Mouse (Mus musculus): Measurements from ENCODE around the gene Hells. TPM values are rescaled to one million over a fixed set of nuclear protein-coding genes. Genes with fewer than 3 reads are reported as not detected.

Gene Hells
- 20.3 and 20.4 TPM in 2 replicates for polyA plus RNA-seq (2015; fragmentation: Nextera tagmentation; extraction: Ambion mirVana)

DNA sequence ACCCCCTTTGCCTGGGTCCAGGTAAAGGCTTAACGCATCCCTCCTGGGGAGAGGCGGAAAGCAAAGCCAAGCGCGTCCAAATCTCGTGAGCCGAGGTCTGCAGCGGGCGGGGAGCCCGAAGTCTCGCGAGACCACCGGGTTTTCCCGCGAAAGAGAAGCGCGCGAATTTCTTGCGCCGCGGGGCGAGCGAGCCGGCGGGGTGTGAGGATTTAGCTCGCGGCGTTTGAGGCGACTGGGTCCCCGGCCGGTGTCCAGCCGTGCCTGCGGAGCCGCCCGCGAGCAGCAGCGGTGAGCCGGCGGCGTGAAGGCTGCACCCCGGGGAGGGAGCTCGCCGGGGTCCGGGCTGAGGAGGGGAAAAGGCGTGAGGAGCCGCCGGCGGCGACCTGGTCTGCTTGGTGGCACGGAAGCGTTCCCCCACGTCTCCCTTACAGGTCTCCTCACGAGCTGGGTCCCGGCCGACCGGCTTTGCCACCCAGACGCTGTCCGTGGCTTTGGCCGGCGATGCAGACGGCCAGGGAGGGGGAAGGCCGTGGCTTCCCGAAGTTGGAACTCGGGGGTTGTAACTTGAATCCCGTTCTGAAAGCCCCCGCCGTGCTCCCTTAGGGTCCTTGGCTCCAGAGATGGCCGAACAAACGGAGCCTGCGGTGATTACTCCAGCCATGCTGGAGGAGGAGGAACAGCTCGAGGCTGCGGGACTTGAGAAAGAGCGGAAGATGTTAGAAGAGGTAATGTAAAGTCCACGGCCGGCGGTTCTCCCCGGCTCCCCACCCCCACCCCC lies at the start of gene Hells:
Gene Hells, plus strand, starts transcription at position 128 of the 778 bp plus-strand sequence.
- under 1% methylated on average over 76 of the region's 76 CpGs for WGBS
- ATAC-seq (replicated peaks; ENCODE audit: insufficient number of reproducible peaks, insufficient read depth, low FRiP score, low read depth) = peak; percentile 89

DNA sequence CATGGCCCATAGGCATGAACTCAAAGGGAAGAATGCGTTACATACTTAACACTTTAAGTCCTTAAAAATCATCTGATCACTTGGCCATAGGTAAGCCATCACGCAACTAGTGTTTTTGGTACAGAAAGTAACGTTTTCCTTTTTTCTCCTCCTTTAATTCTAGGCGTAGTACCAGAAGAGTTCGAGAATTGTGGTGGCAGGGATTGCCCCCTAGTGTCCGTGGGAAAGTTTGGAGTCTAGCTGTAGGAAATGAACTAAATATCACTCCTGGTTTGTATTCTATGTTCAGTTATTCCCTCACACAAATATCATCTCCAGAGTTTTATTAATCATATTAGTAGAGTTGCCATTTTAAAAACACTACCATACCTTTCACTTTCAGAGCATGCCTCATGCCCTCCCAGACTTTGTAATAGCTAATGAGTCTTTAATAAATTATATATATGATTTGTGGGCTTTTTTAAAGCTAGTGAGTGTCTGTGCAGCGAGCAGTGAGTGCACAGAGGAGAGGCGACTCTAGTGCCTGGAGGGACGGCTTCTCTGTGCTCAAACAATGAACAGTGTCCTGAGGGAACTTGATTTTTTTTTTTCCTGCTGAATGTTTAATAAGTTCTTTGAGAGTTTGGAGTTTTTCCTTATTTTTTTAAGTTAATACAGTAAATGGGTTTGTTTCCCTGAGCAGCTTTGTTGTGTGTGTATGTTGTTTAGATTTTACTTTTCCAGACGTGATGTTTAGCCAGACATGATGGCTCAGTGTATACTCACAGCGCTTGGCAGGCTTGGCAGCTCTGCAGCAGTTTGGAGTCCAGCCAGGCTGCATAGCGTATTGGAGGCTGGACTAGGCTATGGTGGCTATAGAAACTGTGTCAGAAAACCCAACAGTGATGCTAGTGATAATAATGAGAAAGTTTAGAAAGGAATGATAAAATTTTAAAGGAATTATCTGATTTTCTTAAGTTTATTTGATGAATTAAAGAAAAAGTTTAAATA lies 29.3 kb upstream of the Hells start:
- Histone ChIP-seq H3K4me3 (no peak overlapping the region), H3K27ac (peak overlapping the region; percentile 31; the same call in 1 of the 2 replicates), H3K4me1 (replicated peaks) (peaks cover 2% of the 10 kb centered on the region; the same call in 1 of the 2 replicates), H3K36me3 (no peaks in the 10 kb centered on the region), H3K9me3 (replicated peaks) (no peaks in the 10 kb centered on the region), H3K9ac (no peak overlapping the region), H3K27me3 (no peaks in the 10 kb centered on the region), H3K4me2 (no peak overlapping the region)
- ATAC-seq (replicated peaks; ENCODE audit: insufficient number of reproducible peaks, insufficient read depth, low FRiP score, low read depth) = no peak
- 61% methylated on average over 12 of the region's 12 CpGs for WGBS

More for the DNA sequence above, at the start of gene Hells:
- Histone ChIP-seq H3K9me3 (replicated peaks) (no peaks in the 10 kb centered on the region), H3K4me1 (replicated peaks) (peaks cover 9% of the 10 kb centered on the region), H3K4me3 (peak within 1 kb of the TSS; percentile 88), H3K36me3 (no peaks in the 10 kb centered on the region; the same call in none of the 2 replicates), H3K27me3 (no peaks in the 10 kb centered on the region), H3K9ac (peak within 1 kb of the TSS; percentile 91), H3K4me2 (peak within 1 kb of the TSS; percentile 99), H3K27ac (peak within 1 kb of the TSS; percentile 82)

DNA sequence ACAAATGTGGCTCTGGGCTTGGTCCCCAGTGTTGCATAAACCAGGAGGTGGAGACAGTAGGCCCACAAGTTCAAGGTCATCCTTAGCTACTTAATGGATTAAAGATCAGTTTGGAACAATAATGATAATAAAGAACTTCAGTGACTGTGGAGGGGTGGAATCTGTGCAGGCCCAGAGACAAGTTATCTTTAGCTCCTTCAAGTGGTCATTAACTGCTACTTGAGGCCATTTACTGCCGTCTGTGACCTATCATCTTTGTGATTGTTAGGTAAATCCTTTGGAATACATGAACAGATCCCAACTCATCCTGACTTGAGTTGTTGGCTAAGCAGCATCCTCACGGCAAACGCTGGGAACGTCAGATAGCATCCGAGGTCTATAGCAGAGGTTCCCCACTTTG lies 28.2 kb upstream of the Hells start:
- H3K36me3 ChIP-seq = no peaks in the 10 kb centered on the region
- no peak for ATAC-seq (replicated peaks; ENCODE audit: insufficient number of reproducible peaks, insufficient read depth, low FRiP score, low read depth)
- peaks cover 2% of the 10 kb centered on the region; the same call in 1 of the 2 replicates for H3K4me1 ChIP-seq (replicated peaks)
- no peak overlapping the region for H3K4me2 ChIP-seq
- 75% methylated on average over 5 of the region's 5 CpGs for WGBS
- no peaks in the 10 kb centered on the region for H3K9me3 ChIP-seq (replicated peaks)
- no peak overlapping the region for H3K9ac ChIP-seq
- H3K27ac ChIP-seq = no peak overlapping the region
- no peak overlapping the region for H3K4me3 ChIP-seq
- H3K27me3 ChIP-seq = no peaks in the 10 kb centered on the region

DNA sequence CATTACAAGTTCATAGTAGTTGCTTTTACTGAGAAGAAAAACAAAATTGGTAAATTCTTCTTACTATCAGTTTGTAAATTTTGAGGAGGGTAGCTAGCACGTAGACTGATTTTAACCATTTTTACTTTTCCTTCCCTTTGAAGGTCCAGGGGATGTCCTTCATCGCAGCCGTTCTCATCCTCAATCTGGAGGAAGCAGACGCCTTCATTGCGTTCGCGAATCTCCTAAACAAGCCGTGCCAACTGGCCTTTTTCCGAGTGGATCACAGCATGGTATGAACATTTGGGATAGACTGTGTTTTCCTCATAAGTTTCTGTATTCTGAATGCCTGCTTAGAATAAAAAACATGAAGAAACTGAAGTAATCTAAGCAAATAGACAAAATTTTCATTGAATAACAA lies 16.9 kb upstream of the Hells start:
- H3K9ac ChIP-seq = no peak overlapping the region
- no peak overlapping the region for H3K27ac ChIP-seq
- peaks cover 9% of the 10 kb centered on the region for H3K36me3 ChIP-seq
- no peaks in the 10 kb centered on the region for H3K9me3 ChIP-seq (replicated peaks)
- no peak overlapping the region for H3K4me3 ChIP-seq
- no peaks in the 10 kb centered on the region for H3K27me3 ChIP-seq
- WGBS = 89% methylated on average over 9 of the region's 9 CpGs
- H3K4me2 ChIP-seq = no peak overlapping the region
- no peaks in the 10 kb centered on the region for H3K4me1 ChIP-seq (replicated peaks)
- ATAC-seq (replicated peaks; ENCODE audit: insufficient number of reproducible peaks, insufficient read depth, low FRiP score, low read depth) = no peak

DNA sequence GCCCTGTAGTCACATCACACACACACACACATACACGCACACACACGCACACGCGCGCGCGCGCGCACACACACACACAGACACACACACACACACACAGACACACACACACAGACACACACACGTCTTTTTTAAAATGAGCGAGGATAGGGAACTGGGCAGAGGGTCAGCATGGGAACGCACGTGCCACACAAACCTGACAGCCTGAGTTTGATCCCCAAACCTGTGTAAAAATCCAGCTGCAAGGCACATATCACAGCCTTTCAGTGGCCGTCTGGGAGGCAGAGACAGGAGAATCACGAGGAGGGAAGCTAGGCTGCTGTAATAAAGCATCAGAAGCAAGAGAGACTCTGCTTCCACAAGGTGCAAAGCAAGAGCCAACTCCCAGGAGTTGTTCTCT lies 15.8 kb upstream of the Hells start:
- H3K27me3 ChIP-seq = no peaks in the 10 kb centered on the region
- peaks cover 9% of the 10 kb centered on the region for H3K36me3 ChIP-seq
- H3K9ac ChIP-seq = no peak overlapping the region
- no peak overlapping the region for H3K4me3 ChIP-seq
- no peak overlapping the region for H3K27ac ChIP-seq
- H3K4me2 ChIP-seq = no peak overlapping the region
- H3K9me3 ChIP-seq (replicated peaks) = no peaks in the 10 kb centered on the region
- WGBS = 90% methylated on average over 15 of the region's 15 CpGs
- no peaks in the 10 kb centered on the region for H3K4me1 ChIP-seq (replicated peaks)
- ATAC-seq (replicated peaks; ENCODE audit: insufficient number of reproducible peaks, insufficient read depth, low FRiP score, low read depth) = no peak

DNA sequence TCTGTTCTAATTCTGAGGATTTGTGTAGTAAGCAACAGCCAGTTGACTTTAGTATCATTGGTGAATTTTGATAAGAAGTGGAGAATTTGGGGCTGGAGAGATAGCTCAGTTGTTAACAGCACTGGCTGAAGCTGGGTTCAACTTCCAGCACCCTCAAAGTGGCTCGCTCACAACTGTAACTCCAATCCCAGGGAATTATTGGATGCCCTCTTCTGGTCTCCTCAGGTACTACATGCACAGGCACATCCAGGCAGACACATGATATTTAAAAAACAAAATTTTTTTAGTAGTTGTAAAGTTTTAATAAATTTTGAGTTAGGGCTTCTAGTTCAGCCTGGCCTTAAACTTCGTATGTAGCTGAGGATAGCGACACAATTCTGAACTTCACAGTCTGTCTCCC lies 15.0 kb upstream of the Hells start:
- Histone ChIP-seq H3K27ac (no peak overlapping the region), H3K4me2 (no peak overlapping the region), H3K9ac (no peak overlapping the region), H3K36me3 (peaks cover 14% of the 10 kb centered on the region), H3K9me3 (replicated peaks) (no peaks in the 10 kb centered on the region), H3K4me3 (no peak overlapping the region), H3K27me3 (no peaks in the 10 kb centered on the region), H3K4me1 (replicated peaks) (no peaks in the 10 kb centered on the region)
- 44% methylated on average over 3 of the region's 3 CpGs for WGBS
- no peak for ATAC-seq (replicated peaks; ENCODE audit: insufficient number of reproducible peaks, insufficient read depth, low FRiP score, low read depth)

DNA sequence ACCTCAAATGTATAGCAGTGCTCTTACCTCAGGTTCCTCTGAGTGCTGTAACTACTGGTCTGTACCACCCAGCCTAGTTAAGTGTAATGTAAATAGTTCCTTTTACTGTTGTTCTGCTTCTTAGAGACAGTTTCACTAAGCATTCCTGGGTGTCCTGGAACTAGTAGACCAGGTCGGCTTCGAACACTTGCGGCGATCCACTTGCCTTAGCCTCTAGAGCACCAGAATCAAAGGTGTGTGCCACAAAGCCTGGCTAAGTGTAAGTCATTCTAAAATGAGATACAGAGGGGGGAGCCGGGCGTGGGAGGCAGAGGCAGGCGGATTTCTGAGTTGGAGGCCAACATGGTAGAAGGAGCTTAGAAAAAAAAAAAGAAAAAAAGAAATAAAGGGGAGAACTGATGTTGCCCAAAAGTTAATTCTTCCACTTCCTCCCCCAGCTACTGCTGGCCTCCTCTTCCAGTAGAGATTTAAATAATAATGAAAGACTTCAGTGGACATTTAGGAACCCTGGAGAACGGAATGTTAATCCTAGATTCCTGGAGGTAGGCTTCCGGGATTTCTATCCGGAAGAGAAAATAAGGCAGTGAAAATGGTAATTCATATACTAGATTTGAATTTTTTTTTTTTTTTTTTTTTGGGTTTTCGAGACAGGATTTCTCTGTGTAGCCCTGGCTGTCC lies 2.1 kb upstream of the Hells start:
- 92% methylated on average over 11 of the region's 11 CpGs for WGBS
- no peak overlapping the region for H3K27ac ChIP-seq
- no peak overlapping the region for H3K9ac ChIP-seq
- no peaks in the 10 kb centered on the region for H3K27me3 ChIP-seq
- H3K4me3 ChIP-seq = no peak overlapping the region
- no peaks in the 10 kb centered on the region for H3K9me3 ChIP-seq (replicated peaks)
- peaks cover 9% of the 10 kb centered on the region for H3K4me1 ChIP-seq (replicated peaks)
- no peak overlapping the region for H3K4me2 ChIP-seq
- H3K36me3 ChIP-seq = no peaks in the 10 kb centered on the region
- ATAC-seq (replicated peaks; ENCODE audit: insufficient number of reproducible peaks, insufficient read depth, low FRiP score, low read depth) = no peak

DNA sequence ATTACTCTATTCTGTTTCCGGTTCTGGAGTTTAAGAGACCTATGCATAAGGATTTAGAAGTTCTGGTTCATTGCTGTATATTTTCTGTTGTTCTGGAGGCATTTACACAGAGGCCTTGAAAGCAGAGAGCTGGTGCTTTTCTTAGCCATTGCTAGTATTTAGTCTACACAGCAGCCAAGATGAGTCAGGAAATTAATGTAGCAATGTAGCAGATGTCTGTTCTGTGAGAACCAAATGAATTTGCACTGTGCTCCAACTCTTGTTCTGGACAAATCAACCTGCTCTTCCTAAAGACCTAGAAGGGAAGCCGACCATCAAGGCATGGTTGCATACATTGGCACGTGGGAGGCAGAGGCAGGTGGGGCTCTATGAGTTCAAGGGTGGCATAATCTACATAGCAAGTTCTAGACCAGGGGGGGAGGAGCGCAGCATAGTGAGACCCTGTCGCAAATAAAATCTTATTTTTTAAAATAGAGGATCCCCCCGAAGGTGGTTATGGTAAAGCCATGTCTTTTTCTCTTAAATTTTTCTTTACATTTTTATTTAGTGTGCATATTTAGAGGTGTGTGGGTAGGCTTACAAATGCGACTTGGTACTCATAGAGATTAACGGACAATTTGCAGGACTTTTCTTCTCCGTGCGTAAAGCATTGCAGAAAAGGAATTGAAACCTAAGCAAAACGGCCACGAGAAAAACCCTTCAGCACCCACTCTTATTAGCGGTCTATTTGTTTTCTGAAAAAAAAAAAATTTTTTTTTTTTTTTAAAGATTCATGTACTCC lies 1.1 kb upstream of the Hells start:
- Histone ChIP-seq H3K9ac (peak overlapping the region; percentile 91), H3K4me1 (replicated peaks) (peaks cover 9% of the 10 kb centered on the region), H3K9me3 (replicated peaks) (no peaks in the 10 kb centered on the region), H3K36me3 (no peaks in the 10 kb centered on the region; the same call in 1 of the 2 replicates), H3K4me2 (peak overlapping the region; percentile 99), H3K27ac (no peak overlapping the region), H3K27me3 (no peaks in the 10 kb centered on the region), H3K4me3 (peak overlapping the region; percentile 88)
- no peak for ATAC-seq (replicated peaks; ENCODE audit: insufficient number of reproducible peaks, insufficient read depth, low FRiP score, low read depth)
- WGBS = 60% methylated on average over 13 of the region's 13 CpGs

DNA sequence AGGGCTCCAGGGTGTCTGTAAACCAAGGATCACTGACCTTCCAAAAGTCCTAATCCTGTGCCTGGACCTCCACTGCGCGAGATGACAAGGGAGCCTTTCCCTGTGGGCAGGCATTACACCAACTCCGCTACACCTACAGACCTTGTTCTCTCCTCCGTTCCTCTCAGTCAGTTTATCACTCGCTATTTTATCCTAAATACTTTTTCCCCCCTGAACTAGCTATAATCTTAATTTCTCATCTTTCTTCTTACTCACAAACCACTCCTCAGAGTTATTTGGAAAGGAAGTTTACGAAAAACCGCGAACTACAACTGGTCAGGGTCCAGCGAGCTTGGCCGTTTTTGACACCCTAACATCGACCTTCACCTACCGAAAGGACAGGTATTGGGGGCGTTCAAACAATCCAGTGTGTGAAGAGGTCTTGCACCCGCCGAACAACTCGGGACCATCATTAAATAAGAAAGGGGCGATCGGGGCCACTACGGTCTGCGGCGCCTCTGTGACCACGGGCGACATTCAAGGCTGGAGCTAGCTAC lies 395 bp upstream of the Hells start:
- Histone ChIP-seq H3K27me3 (no peaks in the 10 kb centered on the region), H3K4me3 (peak overlapping the region; percentile 88), H3K36me3 (no peaks in the 10 kb centered on the region; the same call in 1 of the 2 replicates), H3K4me1 (replicated peaks) (peaks cover 9% of the 10 kb centered on the region), H3K9me3 (replicated peaks) (no peaks in the 10 kb centered on the region), H3K4me2 (peak overlapping the region; percentile 99), H3K27ac (0 out of 2 replicates have a peak overlapping the region, but pooled peaks have one; percentile 31), H3K9ac (peak overlapping the region; percentile 91)
- ATAC-seq (replicated peaks; ENCODE audit: insufficient number of reproducible peaks, insufficient read depth, low FRiP score, low read depth) = no peak
- 2% methylated on average over 23 of the region's 23 CpGs for WGBS

DNA sequence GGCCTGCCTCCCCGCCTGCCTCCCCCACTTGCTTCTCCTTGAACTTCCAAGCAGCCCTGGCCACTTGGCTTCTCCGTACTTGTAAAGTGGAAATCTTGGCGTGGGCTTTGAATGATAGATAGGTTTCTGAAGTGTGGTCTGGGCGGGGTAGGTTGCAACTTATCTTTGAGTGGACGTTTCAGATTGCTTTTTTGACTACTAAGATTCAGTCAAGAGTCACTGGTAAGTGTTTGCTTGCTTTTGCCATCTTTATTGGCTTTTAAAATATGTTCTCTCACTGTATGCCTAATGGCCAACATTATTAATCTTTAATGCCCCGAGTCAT lies 813 bp downstream of the Hells start:
- Histone ChIP-seq H3K4me3 (peak overlapping the region; percentile 88), H3K9me3 (replicated peaks) (no peaks in the 10 kb centered on the region), H3K4me2 (peak overlapping the region; percentile 99), H3K36me3 (no peaks in the 10 kb centered on the region; the same call in none of the 2 replicates), H3K27ac (no peak overlapping the region), H3K27me3 (no peaks in the 10 kb centered on the region), H3K9ac (peak overlapping the region; percentile 91), H3K4me1 (replicated peaks) (peaks cover 9% of the 10 kb centered on the region)
- WGBS = 4% methylated on average over 6 of the region's 6 CpGs
- ATAC-seq (replicated peaks; ENCODE audit: insufficient number of reproducible peaks, insufficient read depth, low FRiP score, low read depth) = no peak

All from heart, embryonic 15.5 days (tissue).